Mouse (Mus musculus) cerebellum, postnatal 14 days (tissue): Measurements from ENCODE around the gene Oosp1.

Source experiments
- DNase-seq, 2 experiments: peaks; one replicate each; pipeline ENCODE4 v3.0.0; 2021; ENCODE audit warnings: mixed read lengths in 2 of 2

Gene Oosp1

GRCm38 (mm10) chr19:11690839-11691238 is at the start of gene Oosp1:
TSS of gene Oosp1 (minus strand) at chr19:11691150.
- no peak for DNase-seq

GRCm38 (mm10) chr19:11736455-11736854 is 45.5 kb upstream of the Oosp1 start:
- no peak for DNase-seq

- no peak for DNase-seq
Observed at GRCm38 (mm10) chr19:11730278-11730677, 39.3 kb upstream of the Oosp1 start.

GRCm38 (mm10) chr19:11727304-11727703 is 36.4 kb upstream of the Oosp1 start:
- no peak for DNase-seq

GRCm38 (mm10) chr19:11725915-11726314 is 35.0 kb upstream of the Oosp1 start:
- no peak for DNase-seq

- DNase-seq, result no peak
Observed at GRCm38 (mm10) chr19:11724275-11724674, 33.3 kb upstream of the Oosp1 start.

GRCm38 (mm10) chr19:11723870-11724269 is 32.9 kb upstream of the Oosp1 start:
- no peak for DNase-seq

- no peak for DNase-seq
Observed at GRCm38 (mm10) chr19:11720071-11720470, 29.1 kb upstream of the Oosp1 start.

GRCm38 (mm10) chr19:11712451-11712850 is 21.5 kb upstream of the Oosp1 start:
- DNase-seq, result no peak

- no peak for DNase-seq
Observed at GRCm38 (mm10) chr19:11698342-11698741, 7.4 kb upstream of the Oosp1 start.

- DNase-seq, result no peak
Observed at GRCm38 (mm10) chr19:11696755-11697154, 5.8 kb upstream of the Oosp1 start, which contains the start of gene Oosp3. TSS of gene Oosp3 (plus strand) at chr19:11697055.

- DNase-seq, result no peak
Observed at GRCm38 (mm10) chr19:11691454-11691853, 504 bp upstream of the Oosp1 start.

- no peak for DNase-seq
Observed at GRCm38 (mm10) chr19:11661562-11661961, 29.4 kb downstream of the Oosp1 start.

- DNase-seq, result no peak
Observed at GRCm38 (mm10) chr19:11660459-11660858, 30.5 kb downstream of the Oosp1 start, which contains the start of gene Oosp2. TSS of gene Oosp2 (minus strand) at chr19:11660559.

GRCm38 (mm10) chr19:11659142-11659541 is 31.8 kb downstream of the Oosp1 start:
- no peak for DNase-seq

GRCm38 (mm10) chr19:11649564-11649963 is 41.4 kb downstream of the Oosp1 start:
- DNase-seq, result no peak

- DNase-seq, result no peak
Observed at GRCm38 (mm10) chr19:11646166-11646565, 44.8 kb downstream of the Oosp1 start.

GRCm38 (mm10) chr19:11640732-11641131 is 50.2 kb downstream of the Oosp1 start, which contains the start of gene Ms4a3:
TSS of gene Ms4a3 (minus strand) at chr19:11640851.
- no peak for DNase-seq

- no peak for DNase-seq
Observed at GRCm38 (mm10) chr19:11639038-11639437, 51.9 kb downstream of the Oosp1 start.

GRCm38 (mm10) chr19:11635572-11635971 is 55.4 kb downstream of the Oosp1 start:
- no peak for DNase-seq

GRCm38 (mm10) chr19:11634330-11634729 is 56.6 kb downstream of the Oosp1 start:
- no peak for DNase-seq

- no peak for DNase-seq
Observed at GRCm38 (mm10) chr19:11633732-11634131, 57.2 kb downstream of the Oosp1 start.

GRCm38 (mm10) chr19:11625231-11625630 is 65.7 kb downstream of the Oosp1 start:
- DNase-seq, result no peak

- DNase-seq, result no peak
Observed at GRCm38 (mm10) chr19:11624800-11625199, 66.2 kb downstream of the Oosp1 start.

- DNase-seq, result no peak
Observed at GRCm38 (mm10) chr19:11623551-11623950, 67.4 kb downstream of the Oosp1 start, which contains the start of gene Ms4a2. TSS of gene Ms4a2 (minus strand) at chr19:11623719.
